Mouse (Mus musculus) adrenal gland, adult 18-20 months (tissue): ENCODE results near the gene Pex11b. TPM values are rescaled to one million over a fixed set of nuclear protein-coding genes. Genes with fewer than 3 reads are reported as not detected.
"Not testable (repeated sequence)": the region's sequence is repeated elsewhere in the genome, so short reads cannot be mapped to it uniquely, and the experiment has no call there.

Experiments
- DNase-seq, 2 experiments: peaks; one replicate each; pipeline ENCODE4 v3.0.0; 2021 to 2022; ENCODE audit warnings: low spot score in 2 of 2
- total RNA-seq, 2 experiments: library from RNA; stranded (reverse); gene quantifications; 1 replicate in 1 of 2; 2 replicates in 1 of 2; pipeline ENCODE4 v1.2.3; 2021

Gene Pex11b
- total RNA-seq, 2 experiments from 2014 or later, result 41.3 to 45.6 TPM

DNA sequence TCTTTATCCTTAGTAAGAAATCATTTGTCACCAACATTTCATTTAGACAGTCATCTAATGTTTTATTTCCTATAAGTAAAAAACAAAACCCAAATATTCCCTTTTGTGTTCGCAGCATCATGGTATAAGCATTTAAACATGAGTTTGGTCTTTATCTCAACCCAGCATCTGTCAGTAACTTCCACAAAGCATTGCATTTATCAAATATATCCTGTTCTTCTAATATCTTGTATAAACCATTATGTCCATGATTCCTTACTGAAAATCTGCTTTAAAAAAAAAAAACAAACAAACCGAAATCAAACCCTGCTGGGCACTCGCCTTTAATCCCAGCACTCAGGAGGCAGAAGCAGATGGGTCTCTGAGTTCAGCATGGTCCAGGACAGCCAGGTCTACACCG, 28.6 kb upstream of the Pex11b start:
- DNase-seq, result no peak

DNA sequence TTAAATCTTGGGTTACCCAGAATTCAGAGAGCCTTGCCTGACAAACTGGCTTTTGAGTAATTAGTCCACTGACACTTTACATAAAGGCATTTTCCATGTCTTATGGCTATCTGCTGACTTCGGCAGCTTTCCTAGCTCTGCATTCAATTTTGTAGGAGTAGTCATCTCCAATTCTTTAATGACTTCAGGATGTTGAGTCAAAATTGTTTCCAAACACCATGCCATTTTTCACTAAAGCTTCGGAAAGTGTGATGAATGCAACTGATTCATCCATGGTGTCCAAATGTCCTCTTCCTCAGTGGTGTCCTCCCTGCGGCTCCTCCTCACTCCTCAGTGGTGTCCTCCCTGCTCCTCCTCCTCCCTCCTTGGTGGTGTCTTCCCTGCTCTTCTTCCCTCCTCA, 17.2 kb upstream of the Pex11b start:
- no peak for DNase-seq

- DNase-seq, result no peak
Observed at GRCm38 (mm10) chr3:96623201-96623600, 12.0 kb upstream of the Pex11b start.

- DNase-seq, result peak; percentile 90 to 93
Observed at GRCm38 (mm10) chr3:96629729-96630600, 5.2 kb upstream of the Pex11b start, which contains the start of gene Rbm8a. Rbm8a (plus strand) TSS chr3:96629933.

DNA sequence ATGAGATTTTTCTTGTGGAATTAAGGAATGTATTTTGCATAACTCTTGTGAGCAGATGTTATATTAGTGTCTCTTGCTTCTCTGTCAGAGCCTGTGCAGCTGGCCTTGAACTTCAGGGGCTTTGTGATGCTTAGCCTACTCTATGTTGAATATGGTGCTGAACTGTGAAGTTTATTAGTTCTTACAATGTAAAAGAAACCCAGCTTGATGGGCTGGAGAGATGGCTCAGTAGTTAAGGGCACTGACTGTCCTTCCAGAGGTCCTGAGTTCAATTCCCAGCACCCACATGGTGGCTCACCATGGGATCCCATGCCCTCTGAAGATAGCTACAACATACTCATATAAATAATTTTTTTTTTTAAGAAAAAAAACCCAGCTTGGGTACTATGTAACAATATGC, 3.1 kb upstream of the Pex11b start:
- no peak for DNase-seq

DNA sequence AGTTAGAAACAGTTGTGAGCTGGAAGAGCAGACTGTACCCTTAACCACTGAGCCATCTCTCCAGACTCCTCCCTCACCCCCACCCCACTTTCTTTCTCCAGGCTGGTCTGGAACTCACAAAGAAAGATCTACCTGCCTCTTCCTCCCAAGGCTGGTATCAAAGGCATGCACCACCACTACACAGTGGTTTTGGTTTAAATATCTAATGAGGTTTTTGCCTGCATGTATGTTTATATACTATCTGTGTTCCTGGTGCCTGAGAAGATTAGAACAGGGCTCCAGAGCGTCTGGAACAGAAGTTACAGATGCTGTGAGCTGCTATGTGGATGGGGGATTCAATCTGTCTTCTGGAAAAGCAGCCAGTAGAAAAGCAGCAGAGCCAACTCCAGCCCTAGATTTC, 1.2 kb upstream of the Pex11b start:
- DNase-seq, result no peak

DNA sequence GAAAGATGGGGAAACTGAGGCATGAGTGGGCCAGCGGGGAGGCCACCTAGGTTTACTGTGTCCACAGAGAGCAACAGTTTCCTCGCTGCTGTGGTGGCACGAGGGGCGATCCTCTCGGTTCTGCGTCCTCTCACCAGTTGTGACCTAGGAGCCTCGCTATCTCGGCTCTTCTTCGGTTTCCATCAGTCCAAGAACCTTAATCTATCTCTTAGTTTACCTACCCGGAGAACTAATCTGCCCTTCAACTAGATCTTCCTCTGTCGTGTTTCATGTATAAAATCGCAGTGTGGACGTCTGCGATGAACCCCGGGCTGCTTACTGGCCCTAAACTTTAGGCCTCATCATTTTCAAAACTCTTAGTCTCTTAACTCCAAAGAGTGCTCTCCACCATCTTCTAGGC, 730 bp downstream of the Pex11b start:
- DNase-seq, result no peak

GRCm38 (mm10) chr3:96636448-96636847, 1.3 kb downstream of the Pex11b start:
- DNase-seq, result no peak

DNA sequence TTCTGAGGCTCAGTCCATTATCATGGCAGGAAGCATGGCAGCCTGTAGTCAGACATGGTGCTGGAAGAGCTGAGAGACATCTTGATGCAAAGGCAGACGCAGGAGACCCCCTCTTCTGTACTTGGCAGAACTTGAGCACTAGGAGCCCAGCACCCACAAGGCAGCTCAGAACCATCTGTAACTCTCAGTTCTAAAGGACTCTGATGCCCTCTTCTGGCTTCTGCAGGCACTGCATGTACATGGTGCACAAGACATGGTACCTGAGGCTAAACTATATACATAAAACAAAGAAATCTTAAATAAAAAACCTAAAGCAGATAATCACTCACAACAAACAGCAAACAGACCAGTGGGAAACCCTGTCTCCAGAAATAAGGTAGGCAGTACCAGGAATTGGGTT, 4.0 kb downstream of the Pex11b start:
- DNase-seq, result peak; percentile 65 to 75

DNA sequence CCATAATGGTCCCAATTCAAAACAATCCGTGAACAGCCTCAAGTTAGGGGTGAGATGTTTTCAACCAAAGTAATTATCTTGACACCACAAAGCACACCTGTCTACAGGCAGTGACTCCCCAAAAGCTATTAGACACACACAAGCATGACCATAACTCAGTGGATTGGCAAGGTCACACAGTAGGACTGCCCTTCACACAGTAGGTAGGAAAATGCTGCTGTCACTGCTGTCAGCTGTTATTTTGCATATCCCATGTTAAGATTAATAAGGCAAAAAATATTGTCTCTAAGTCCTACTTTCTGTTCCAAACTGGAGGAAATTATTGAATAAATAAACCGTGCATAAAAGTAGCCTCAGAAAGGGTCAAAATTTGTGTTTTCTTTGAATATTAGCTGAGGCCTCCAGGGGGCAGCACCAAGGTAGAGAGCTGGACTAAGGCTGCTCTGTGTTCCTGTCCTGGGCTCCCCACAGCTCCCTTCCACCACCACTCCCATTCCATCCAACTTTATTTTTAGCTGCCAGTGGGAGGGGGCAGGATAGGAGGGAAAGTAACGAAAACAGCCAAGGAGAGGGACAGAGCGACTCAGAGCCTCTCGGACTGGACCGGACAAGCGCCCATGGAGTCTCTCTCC, 10.0 kb downstream of the Pex11b start, which contains the start of gene Itga10:
Gene Itga10 (plus strand): TSS at position 567 of the 632 bp plus-strand sequence.
- no peak for DNase-seq

- DNase-seq, result no peak
Observed at GRCm38 (mm10) chr3:96647365-96647764, 12.2 kb downstream of the Pex11b start.

GRCm38 (mm10) chr3:96660901-96661300, 25.7 kb downstream of the Pex11b start:
- DNase-seq, result no peak

- DNase-seq, result no peak
Observed at GRCm38 (mm10) chr3:96662731-96663316, 27.6 kb downstream of the Pex11b start.

GRCm38 (mm10) chr3:96663432-96664239, 28.5 kb downstream of the Pex11b start:
- DNase-seq, result peak; percentile 75 to 76

DNA sequence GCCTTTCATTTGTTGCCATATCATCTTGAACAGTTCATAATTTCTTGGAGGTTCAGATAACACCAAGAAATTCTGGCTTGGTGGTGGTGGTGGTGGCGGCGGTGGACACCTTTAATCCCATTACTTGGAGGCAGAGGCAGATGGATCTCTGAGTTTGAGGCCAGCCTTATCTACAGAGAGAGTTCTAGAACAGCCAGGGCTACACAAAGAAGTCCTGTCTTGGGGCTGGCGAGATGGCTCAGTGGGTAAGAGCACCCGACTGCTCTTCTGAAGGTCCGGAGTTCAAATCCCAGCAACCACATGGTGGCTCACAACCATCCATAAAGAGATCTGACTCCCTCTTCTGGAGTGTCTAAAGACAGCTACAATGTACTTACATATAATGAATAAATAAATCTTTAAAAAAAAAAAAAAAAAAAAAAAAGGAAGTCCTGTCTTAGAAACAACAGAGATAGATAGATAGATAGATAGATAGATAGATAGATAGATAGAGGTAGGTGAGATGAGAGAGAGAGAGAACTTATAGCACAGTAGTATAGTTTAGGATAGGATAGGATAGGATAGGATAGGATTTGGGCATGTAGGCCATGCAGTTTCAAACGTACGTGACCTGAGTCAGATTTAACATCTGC, 30.7 kb downstream of the Pex11b start:
- not testable (repeated sequence) for DNase-seq

GRCm38 (mm10) chr3:96666916-96667315, 31.7 kb downstream of the Pex11b start:
- DNase-seq, result no peak

- DNase-seq, result peak in 1 of 2 experiments; percentile 40
Observed at GRCm38 (mm10) chr3:96667316-96667715, 32.1 kb downstream of the Pex11b start.

- DNase-seq, result no peak
Observed at GRCm38 (mm10) chr3:96668424-96669067, 33.4 kb downstream of the Pex11b start.

DNA sequence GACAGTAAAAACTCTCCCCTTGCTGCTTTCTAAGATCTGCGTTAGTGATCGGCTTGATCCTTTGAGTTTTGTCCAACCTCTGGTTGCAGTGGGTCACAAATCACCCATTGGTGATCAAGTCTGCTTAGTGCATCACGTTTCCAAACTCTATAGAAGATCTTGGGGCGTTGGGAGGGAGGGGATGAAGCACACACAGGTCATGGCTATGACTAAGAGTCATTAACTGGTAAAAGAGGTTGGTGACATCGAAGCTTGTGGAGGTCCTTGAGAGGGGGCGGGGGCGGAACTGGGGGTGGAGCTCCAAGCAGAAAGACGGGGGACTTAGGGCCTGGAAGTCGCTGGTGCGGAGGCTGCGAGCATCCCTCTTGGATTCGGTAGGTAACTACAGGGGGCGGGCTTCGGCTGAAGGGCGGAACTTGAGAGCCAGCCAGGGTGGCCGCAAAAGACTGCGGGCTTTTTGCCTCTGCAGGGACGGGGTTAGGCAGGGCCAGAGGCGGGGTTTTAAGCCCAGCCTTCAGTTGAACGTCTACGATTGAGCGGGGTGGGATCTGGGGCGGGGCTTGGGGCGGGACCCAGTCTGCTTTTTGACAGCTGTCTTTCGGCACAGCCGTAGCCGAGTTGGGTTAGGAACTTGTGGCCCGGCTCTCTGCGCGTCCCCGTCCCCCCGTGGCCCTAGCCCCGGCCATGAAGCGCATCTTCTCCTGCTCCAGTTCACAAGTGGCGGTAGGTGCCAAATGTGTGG, 34.7 kb downstream of the Pex11b start, which contains the start of gene Ankrd35:
Gene Ankrd35 (plus strand): TSS at position 405 of the 742 bp plus-strand sequence.
- peak; percentile 61 to 68 for DNase-seq
